Mouse (Mus musculus) spleen, adult 2 months (tissue): ENCODE data around the gene Paics. TPM values are rescaled to one million over a fixed set of nuclear protein-coding genes. Genes with fewer than 3 reads are reported as not detected.
A peak's percentile ranks its signal among the peaks of the same experiment; 100 is the strongest.

Experiments
- DNase-seq, 2 experiments: peaks; one replicate each; pipeline versions ENCODE4 v3.0.0 to v3.0.0-alpha.2; 2012 to 2021; ENCODE audit warnings: low spot score in 2 of 2, low read depth in 1 of 2
- H3K27ac ChIP-seq: fragments of 200-500 bp; 2 replicates; pipeline ENCODE4 v1.5.1; 2012; ENCODE audit warnings: low read length, inconsistent platforms; ENCODE audit not compliant: insufficient read depth
- H3K27me3 ChIP-seq: fragments of 200-500 bp; 2 replicates; pipeline ENCODE4 v1.6.1; 2012; ENCODE audit warnings: mild to moderate bottlenecking, moderate library complexity, low read length, inconsistent platforms; ENCODE audit not compliant: control insufficient read depth, insufficient read depth
- H3K36me3 ChIP-seq: fragments of 200-500 bp; 2 replicates; pipeline ENCODE4 v1.6.1; 2012; ENCODE audit warnings: mild to moderate bottlenecking, low read length, inconsistent platforms; ENCODE audit not compliant: control insufficient read depth, insufficient read depth
- H3K4me1 ChIP-seq: fragments of 200-500 bp; 2 replicates; pipeline ENCODE4 v1.6.1; 2011; ENCODE audit warnings: inconsistent platforms; ENCODE audit not compliant: control insufficient read depth, insufficient read depth, insufficient read length
- H3K4me3 ChIP-seq: fragments of 200-500 bp; 2 replicates; pipeline ENCODE4 v1.5.1; 2011; ENCODE audit warnings: mild to moderate bottlenecking, inconsistent platforms; ENCODE audit not compliant: insufficient read depth, insufficient read length; ENCODE audit errors: extremely low read depth
- CTCF ChIP-seq: fragments of 200-500 bp; IDR thresholded peaks from 2 replicates; pipeline ENCODE4 v1.5.1; 2011; ENCODE audit warnings: mild to moderate bottlenecking, inconsistent platforms; ENCODE audit not compliant: insufficient read depth, insufficient read length, insufficient replicate concordance; ENCODE audit errors: extremely low read depth
- POLR2A ChIP-seq: fragments of 200-500 bp; IDR thresholded peaks from 2 replicates; pipeline ENCODE4 v1.6.1; 2011; ENCODE audit warnings: low read depth, low read length, inconsistent platforms
- WGBS: fragments of 180-500 bp; shearing (Covaris S2); methylation state at CpG from one replicate; pipeline ENCODE4 v1.1.7; 2018; 5-methylcytosine and 5-hydroxymethylcytosine counted together
- polyA plus RNA-seq: library from polyadenylated mRNA; depleted of rRNA; stranded (reverse); fragments of >200 nt; gene quantifications from 2 replicates; pipeline ENCODE4 v1.2.3, GENCODE M21; 2012; rRNA removed

Gene Paics
- polyA plus RNA-seq, 1 experiment, result 30.0 TPM

DNA sequence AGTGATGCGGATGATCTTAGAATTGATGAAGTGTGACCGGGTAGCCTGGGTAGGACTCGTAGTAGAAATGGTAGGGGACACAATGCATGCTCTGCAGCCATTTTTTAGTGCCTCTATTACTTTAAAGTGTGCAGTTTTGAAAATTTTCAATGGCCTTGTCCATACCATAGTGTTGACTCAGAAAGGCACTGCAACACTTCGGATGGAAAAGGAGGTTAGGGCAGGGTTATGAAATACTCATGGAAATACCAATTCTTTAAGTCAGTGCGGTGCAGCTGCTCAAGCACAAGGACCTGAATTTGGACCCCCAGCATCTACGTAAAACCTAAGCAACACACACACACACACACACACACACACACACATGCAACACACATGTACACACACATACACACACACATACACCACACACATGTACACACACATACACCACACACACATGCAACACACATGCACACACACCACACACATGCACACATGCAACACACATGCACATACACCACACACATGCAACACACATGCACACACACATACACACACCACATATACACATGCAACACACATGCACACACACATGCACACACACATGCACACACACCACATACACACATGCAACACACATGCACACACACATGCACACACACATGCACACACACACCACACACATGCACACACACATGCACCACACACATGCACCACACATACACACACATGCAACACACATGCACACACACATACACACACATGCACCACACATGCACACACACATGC, 53.1 kb downstream of the Paics start, which contains the start of gene Arl9:
Gene Arl9 (plus strand): TSS at position 5 of the 771 bp plus-strand sequence.
- Histone ChIP-seq H3K36me3 (peaks cover 3% of the 10 kb centered on the region), H3K27ac (no peak within 1 kb of the TSS), H3K27me3 (no peaks in the 10 kb centered on the region), H3K4me1 (no peaks in the 10 kb centered on the region), H3K4me3 (no peak within 1 kb of the TSS)
- TF ChIP-seq CTCF, result no peak
- no peak for TF ChIP-seq POLR2A
- WGBS, result 94% methylated on average over 6 of the region's 6 CpGs
- DNase-seq, result no peak

GRCm38 (mm10) chr5:77010352-77010751, 59.2 kb downstream of the Paics start:
- H3K27ac ChIP-seq, result no peak overlapping the region
- WGBS, result 90% methylated on average over 9 of the region's 9 CpGs
- no peaks in the 10 kb centered on the region for H3K4me1 ChIP-seq
- TF ChIP-seq POLR2A, result no peak
- DNase-seq, result no peak
- no peaks in the 10 kb centered on the region for H3K27me3 ChIP-seq
- no peaks in the 10 kb centered on the region for H3K36me3 ChIP-seq
- H3K4me3 ChIP-seq, result no peak overlapping the region

GRCm38 (mm10) chr5:77011082-77011481, 60.0 kb downstream of the Paics start:
- 0 out of 2 replicates have a peak, but pooled peaks cover under 1% of the 10 kb centered on the region for H3K4me1 ChIP-seq
- no peak for DNase-seq
- no peak for TF ChIP-seq POLR2A
- 56% methylated on average over 3 of the region's 3 CpGs for WGBS
- H3K27ac ChIP-seq, result no peak overlapping the region
- H3K4me3 ChIP-seq, result no peak overlapping the region
- H3K36me3 ChIP-seq, result no peaks in the 10 kb centered on the region
- 0 out of 2 replicates have a peak, but pooled peaks cover 2% of the 10 kb centered on the region for H3K27me3 ChIP-seq

- H3K4me3 ChIP-seq, result no peak overlapping the region
- H3K4me1 ChIP-seq, result 0 out of 2 replicates have a peak, but pooled peaks cover 4% of the 10 kb centered on the region
- H3K27ac ChIP-seq, result no peak overlapping the region
- 0 out of 2 replicates have a peak, but pooled peaks cover 2% of the 10 kb centered on the region for H3K27me3 ChIP-seq
- 45% methylated on average over 3 of the region's 3 CpGs for WGBS
- TF ChIP-seq POLR2A (no peak), CTCF (no peak)
- peak in 1 of 2 experiments; percentile 9 for DNase-seq
- H3K36me3 ChIP-seq, result no peaks in the 10 kb centered on the region
These were observed 62.1 kb downstream of the Paics start for GRCm38 (mm10) chr5:77013171-77013570.

GRCm38 (mm10) chr5:77015544-77016482, 64.7 kb downstream of the Paics start, which contains the start of gene Thegl:
Gene Thegl, plus strand, starts transcription at chr5:77016023.
- DNase-seq, result peak; percentile 19 to 62
- 0 out of 2 replicates have a peak, but pooled peaks cover 4% of the 10 kb centered on the region for H3K4me1 ChIP-seq
- H3K27me3 ChIP-seq, result 0 out of 2 replicates have a peak, but pooled peaks cover 2% of the 10 kb centered on the region
- WGBS, result 13% methylated on average over 57 of the region's 57 CpGs
- H3K36me3 ChIP-seq, result no peaks in the 10 kb centered on the region
- H3K27ac ChIP-seq, result no peak within 1 kb of the TSS
- H3K4me3 ChIP-seq, result peak within 1 kb of the TSS; percentile 49
- no peak for TF ChIP-seq CTCF
- no peak for TF ChIP-seq POLR2A

Other genes with a start within 250 kb of the Paics start
- gene Aasdh, start 45.8 kb upstream of the Paics start, polyA plus RNA-seq, result 7.4 and 9.8 TPM in 2 replicates
- 5.1 TPM in 2 replicates for gene Ppat, start 271 bp downstream of the Paics start, polyA plus RNA-seq
- 12.4 and 12.6 TPM in 2 replicates for gene Srp72, start 23.4 kb downstream of the Paics start, polyA plus RNA-seq
- not detected in 2 replicates for gene Arl9, start 52.7 kb downstream of the Paics start, polyA plus RNA-seq
- gene Thegl, start 64.7 kb downstream of the Paics start, polyA plus RNA-seq, result not detected in 2 replicates
- gene Hopx, start 163.8 kb downstream of the Paics start, polyA plus RNA-seq, result 18.2 and 26.1 TPM in 2 replicates